Mouse (Mus musculus) frontal cortex, postnatal 25 days (tissue): ENCODE data around the gene Prg3.

ENCODE experiments used
- DNase-seq, 2 experiments: peaks; one replicate each; pipeline ENCODE4 v3.0.0; 2022; ENCODE audit warnings: low spot score in 2 of 2

The Prg3 gene

GRCm38 (mm10) chr2:85038336-85038735 is 50.3 kb downstream of the Prg3 start:
- DNase-seq: no peak
